Mouse (Mus musculus) frontal cortex, postnatal 25 days (tissue): Measurements from ENCODE around the gene Clp1.
"Not testable (repeated sequence)": the region's sequence is repeated elsewhere in the genome, so short reads cannot be mapped to it uniquely, and the experiment has no call there.

Source experiments
- DNase-seq, 2 experiments: peaks; one replicate each; pipeline ENCODE4 v3.0.0; 2022; ENCODE audit warnings: low spot score in 2 of 2

Gene Clp1

GRCm38 (mm10) chr2:84738271-84738911, 11.2 kb upstream of the Clp1 start:
- DNase-seq, result no peak

GRCm38 (mm10) chr2:84737451-84737925, 10.3 kb upstream of the Clp1 start:
- no peak for DNase-seq

- no peak for DNase-seq
Measured at GRCm38 (mm10) chr2:84736312-84737161, 9.4 kb upstream of the Clp1 start.

DNA sequence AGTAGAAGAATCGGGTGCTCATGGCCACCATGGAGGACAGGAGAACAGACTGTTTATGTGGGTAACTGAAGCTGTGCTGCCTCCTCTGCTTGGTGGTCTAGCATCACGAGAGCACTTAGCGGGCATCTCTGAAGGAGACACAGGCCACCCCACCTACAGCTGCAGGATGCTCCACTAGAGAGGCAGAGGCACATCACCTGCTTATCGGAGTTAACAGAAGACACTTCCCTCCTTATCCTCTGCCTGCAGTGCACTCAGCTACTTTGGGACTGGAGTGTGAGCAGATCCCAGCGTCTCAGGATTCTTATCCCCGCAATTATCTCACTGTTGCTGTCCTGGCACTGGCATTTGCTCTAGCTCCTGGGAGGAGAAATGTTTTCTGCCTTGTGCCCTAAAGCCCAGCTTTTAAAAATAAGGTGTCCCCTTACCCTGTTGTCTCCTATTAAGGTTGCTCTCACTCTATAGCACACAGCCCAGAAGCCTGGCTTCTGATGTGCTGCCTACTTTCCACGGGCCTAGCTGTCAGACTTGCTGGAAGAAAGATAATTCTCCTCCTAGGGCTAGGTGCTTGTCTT, 8.3 kb upstream of the Clp1 start:
- DNase-seq, result no peak

DNA sequence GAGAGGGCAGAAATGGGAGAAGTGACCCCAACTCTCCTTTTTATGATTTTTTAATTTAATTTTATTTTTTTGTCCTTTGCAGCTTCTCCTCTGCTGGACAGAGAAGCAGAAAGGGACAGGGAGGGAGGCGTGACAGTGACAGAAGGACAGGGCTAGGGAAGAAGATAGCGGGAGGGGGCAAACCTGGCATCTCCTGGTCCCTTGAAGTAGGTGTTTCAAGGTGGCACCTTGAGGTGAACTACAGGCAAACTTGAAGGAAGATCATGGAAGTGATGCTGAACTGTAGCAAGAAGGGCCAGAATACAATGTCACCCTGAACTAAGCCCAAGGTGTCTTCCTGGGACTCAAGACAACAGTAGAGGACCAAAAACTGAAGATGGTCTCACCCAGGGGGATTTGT, 7.8 kb upstream of the Clp1 start:
- no peak for DNase-seq

GRCm38 (mm10) chr2:84734351-84734864, 7.3 kb upstream of the Clp1 start:
- DNase-seq, result no peak

GRCm38 (mm10) chr2:84733579-84734300, 6.6 kb upstream of the Clp1 start, which contains the start of gene Ypel4:
Gene Ypel4, plus strand, starts transcription at chr2:84734058.
- DNase-seq, result peak in 1 of 2 experiments; percentile 58

DNA sequence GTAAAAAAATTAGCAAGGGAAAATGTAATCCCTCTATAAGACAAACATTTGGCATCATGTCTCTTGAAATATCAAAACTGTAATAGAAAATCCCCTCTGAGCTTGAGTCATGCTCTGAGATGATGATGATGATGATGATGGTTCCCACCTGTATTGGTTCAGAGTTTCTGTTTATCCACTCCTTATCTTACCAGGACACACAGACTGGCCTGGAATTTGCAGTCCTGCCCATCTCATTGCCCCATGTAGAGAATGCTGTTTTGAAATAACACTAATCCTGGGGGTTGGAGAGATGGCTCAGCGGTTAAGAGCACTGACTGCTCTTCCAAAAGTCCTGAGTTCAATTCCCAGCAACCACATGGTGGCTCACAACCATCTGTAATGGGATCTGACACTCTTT, 5.2 kb upstream of the Clp1 start:
- DNase-seq, result no peak

- DNase-seq, result no peak
Measured at GRCm38 (mm10) chr2:84731206-84731605, 4.1 kb upstream of the Clp1 start.

- not testable (repeated sequence) for DNase-seq
Measured at GRCm38 (mm10) chr2:84728191-84728590, 1.0 kb upstream of the Clp1 start.

GRCm38 (mm10) chr2:84726716-84727115, 434 bp downstream of the Clp1 start:
- DNase-seq, result no peak

DNA sequence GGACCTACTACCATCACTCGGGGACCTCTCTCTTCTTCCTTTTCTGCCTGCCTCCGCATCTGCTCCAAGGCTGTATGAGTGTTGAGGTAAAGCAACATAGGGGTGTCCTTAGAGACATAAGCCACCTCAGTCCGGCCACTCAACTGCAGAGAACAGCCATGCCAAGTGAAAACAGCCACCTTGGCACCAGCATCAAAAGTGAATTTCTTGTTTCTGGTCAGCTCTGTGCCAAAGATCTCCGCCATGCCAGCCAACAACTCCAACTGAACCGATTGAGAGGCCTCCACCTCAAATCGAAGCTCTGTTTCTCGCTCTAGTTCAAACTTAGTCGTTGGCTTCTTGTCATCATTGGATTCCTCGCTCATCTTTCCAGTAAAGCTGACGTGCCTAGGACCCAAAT, 1.4 kb downstream of the Clp1 start:
- no peak for DNase-seq

- no peak for DNase-seq
Measured at GRCm38 (mm10) chr2:84723856-84724255, 3.3 kb downstream of the Clp1 start.

GRCm38 (mm10) chr2:84721182-84721581, 6.0 kb downstream of the Clp1 start:
- DNase-seq, result no peak

- DNase-seq, result no peak
Measured at GRCm38 (mm10) chr2:84720718-84721117, 6.4 kb downstream of the Clp1 start.

DNA sequence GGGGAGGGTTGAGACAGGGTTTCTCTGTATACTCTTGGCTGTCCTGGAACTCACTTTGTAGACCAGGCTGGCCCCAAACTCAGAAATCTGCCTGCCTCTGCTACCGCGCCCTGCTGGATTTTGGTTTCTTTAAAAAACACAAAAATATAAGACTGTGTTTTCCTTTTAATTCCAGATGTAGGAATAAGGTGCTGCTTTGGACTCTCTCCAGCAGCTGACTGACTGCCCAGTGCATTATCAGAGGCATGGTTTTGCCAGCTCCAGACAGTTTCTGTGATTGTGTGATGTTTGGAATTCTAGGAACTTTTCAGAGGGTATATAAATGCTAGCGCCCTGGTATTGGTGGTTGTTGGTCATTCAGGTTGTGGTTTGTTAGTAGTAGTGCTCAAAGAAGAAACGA, 9.8 kb downstream of the Clp1 start:
- no peak for DNase-seq

DNA sequence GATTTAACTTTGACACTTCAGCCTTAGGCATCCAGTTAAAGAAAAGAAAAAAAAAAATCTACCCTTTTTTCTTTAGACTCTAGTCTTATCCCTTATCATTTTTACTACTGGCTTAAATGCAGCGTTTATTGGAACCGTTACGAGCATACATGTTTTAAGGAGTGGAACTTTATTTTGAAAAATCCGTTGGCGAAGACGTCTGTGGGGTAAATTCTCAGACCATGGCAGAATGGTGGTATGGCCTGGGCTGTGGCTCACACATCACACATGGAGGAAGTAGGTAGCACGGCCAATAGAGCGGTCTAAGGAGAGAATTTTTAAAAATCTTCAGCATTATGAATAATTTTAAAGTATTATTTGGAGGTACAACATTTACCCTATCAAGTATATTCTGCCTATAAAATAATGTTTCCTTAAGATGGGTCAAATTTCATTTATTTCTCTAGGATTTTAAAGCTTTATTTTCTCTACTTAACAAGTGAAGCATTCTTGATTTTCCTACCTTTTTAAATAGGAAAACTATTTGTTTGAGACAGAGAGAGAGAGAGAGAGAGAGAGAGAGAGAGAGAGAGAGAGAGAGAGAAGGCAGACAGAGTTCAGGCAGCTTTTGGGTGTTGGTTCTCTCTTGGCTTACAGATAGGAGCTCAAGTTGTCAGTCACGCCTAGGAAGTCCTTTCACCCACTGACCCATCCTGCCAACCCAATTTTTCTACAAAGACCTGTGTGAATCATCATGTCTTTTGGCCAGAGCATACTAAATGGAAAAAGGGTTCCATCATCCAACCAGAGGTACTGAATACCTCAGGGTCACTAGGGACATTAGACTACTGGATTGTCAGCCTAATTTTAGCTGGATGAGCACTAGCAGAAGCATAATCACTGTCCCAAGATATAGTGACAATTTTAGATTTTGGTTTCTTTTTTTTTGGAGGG, 10.5 kb downstream of the Clp1 start:
- DNase-seq, result no peak

GRCm38 (mm10) chr2:84715562-84716361, 11.4 kb downstream of the Clp1 start:
- DNase-seq, result peak; percentile 46 to 59

DNA sequence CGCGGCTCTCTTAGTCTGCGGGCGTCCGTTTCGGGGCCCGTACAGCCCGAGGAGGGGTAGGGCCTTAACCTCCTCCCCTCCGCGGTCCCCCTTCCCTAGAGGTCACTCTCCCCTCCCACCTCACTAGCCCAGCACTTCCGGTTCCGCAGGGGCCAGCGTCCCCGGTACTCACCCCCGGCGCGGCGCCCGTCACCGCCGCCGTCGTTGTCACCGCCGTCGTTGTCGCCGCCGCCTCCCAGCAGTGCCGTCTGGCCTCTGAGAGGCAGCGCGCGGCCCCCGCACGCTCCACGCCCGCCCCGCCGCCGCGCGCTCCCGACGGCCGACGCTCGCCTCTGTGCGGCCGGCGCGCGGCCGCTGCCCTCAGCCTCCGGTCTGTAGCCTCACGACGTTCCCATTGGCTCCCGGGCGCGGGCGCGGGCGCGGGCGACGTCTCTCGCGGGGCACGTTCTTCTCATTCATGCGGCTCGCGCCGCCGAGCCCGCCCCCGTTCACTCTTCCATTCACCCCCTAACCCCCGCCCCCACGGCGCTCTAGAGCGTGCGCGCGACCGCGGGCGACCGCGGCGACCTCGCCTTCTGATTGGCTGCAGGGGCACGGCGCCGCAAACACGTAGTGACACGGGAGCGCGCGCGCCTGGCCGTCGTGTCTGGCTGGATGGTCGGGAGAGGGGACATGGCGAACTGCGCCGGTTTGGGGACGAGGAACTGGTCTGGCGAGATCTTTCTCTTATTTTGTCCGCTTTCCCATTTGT, 12.2 kb downstream of the Clp1 start, which contains the start of gene Zdhhc5:
Gene Zdhhc5 (minus strand): TSS at position 370 of the 751 bp plus-strand sequence.
- DNase-seq, result peak; percentile 96 to 97
